ENCODE assay signal across 8 mouse cellular contexts in the genomic region with DNA sequence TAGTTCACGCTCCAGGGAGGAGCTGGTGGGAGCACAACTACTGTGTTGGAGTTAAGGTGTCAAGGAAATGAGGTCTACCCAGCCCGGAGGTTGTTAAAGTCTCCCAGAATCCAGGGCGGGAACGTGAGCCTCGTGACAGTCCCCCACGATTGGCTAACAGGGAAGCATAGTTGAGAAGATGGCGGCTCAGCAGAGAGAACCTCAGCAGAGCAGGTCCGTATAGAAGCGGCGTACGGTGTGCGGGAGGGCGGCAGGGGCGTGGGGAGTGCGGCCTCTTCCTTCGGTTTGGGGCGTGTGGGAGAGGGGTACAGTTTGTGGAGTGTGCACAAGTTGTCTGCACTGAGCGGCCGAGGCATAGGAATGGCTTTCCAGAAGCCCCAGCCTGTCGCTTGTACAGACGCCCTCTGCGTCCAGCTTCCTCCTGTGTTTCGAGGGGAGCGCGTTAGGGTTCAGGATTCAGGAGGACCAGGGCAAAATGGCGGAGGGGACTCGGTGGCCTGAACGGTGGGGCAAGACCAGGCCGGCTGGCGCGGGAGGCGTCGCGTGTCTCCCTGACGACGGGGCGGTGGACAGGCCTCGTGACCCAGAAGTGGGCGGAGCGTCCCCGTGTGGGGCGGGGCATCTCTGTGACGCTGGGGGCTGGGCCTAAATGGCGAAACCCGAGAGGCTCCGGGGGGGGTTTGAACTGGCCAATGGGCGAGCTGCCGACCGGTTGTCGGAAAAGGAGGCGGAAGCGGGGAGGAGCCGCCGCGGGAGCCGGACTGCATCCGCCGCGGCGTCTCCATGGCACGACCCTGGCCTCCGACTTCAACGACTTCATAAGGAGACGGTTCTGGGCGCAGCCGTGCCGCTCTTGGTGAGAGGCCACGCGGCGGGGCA. TPM values are rescaled to one million over a fixed set of nuclear protein-coding genes. Genes with fewer than 3 reads are reported as not detected.
DNase-seq lines count a peak whose midpoint lies in the region; ATAC-seq lines count a peak whose summit lies in the region.

A gene (plus strand): TSS at position 156 of the 879 bp plus-strand sequence.

- H3K4me1 ChIP-seq in intestine, embryonic 14.5 days (replicated peaks; ENCODE audit: control insufficient read depth, insufficient read depth, low read length): peaks cover 15% of the 10 kb centered on the region

- H3K27ac ChIP-seq in intestine, embryonic 14.5 days (ENCODE audit: low read depth): peak within 1 kb of the TSS; percentile 82

- WGBS in intestine, embryonic 14.5 days: under 1% methylated on average over 60 of the region's 70 CpGs

- H3K4me2 ChIP-seq in intestine, embryonic 14.5 days (ENCODE audit: low read length): peak within 1 kb of the TSS; percentile 90

- peak; percentile 87 for ATAC-seq in intestine, embryonic 14.5 days (replicated peaks; ENCODE audit: low FRiP score, low TSS enrichment, low read depth)

- DNase-seq in adrenal gland, adult 18-20 months (ENCODE audit: low spot score in 2 of 2): peak; percentile 100
- DNase-seq in embryo, embryonic 11 days: peak; percentile 99
- peak; percentile 99 for DNase-seq in gastrocnemius, postnatal 25 days
- DNase-seq in intestine, embryonic 14.5 days (ENCODE audit: low spot score): peak; percentile 100
- DNase-seq in left cerebral cortex, postnatal 14 days (ENCODE audit: low spot score in 2 of 2): peak; percentile 99 to 100
- DNase-seq in mesoderm, embryonic 11.5 days (ENCODE audit: low read depth, low spot score): peak; percentile 99
- DNase-seq in right cerebral cortex, postnatal 36 days (ENCODE audit: low spot score in 2 of 2): peak; percentile 98 to 99
- peak; percentile 100 for DNase-seq in yolk sac, embryonic 10.5 days (ENCODE audit: low spot score)

- H3K4me3 ChIP-seq in intestine, embryonic 14.5 days (ENCODE audit: low read depth, low read length): peak within 1 kb of the TSS; percentile 80

- intact Hi-C loops in left cerebral cortex, postnatal 14 days (cut with DNase I): no loop called here

- H3K27me3 ChIP-seq in intestine, embryonic 14.5 days (replicated peaks; ENCODE audit: control insufficient read depth, insufficient read depth, low read length): no peaks in the 10 kb centered on the region

- no peaks in the 10 kb centered on the region for H3K9me3 ChIP-seq in intestine, embryonic 14.5 days (ENCODE audit: control insufficient read depth, low read length)

- H3K36me3 ChIP-seq in intestine, embryonic 14.5 days (ENCODE audit: control insufficient read depth, insufficient read depth, low read length): peaks cover 26% of the 10 kb centered on the region

- peak within 1 kb of the TSS; percentile 79 for H3K9ac ChIP-seq in intestine, embryonic 14.5 days (ENCODE audit: low read length)

RNA-seq across cellular contexts. Expression of the gene that starts here (rescaled TPM):
- 10 to 100 TPM; 28.2 to 36.4 TPM for total RNA-seq in adrenal gland, adult 18-20 months (2021)
- 10 to 100 TPM; 10.3 to 14.7 TPM for total RNA-seq in gastrocnemius, postnatal 25 days (2021)
- polyA plus RNA-seq in intestine, embryonic 14.5 days (2014; fragmentation: Nextera tagmentation; extraction: Ambion mirVana): 50.0 and 64.3 TPM in 2 replicates
- 10 to 100 TPM; 92.6 to 95.3 TPM for total RNA-seq in left cerebral cortex, postnatal 14 days (2021)

Comparison
In these comparisons a context has a peak if more than half of its experiments do, and no peak if none do; other contexts are left out.
1. Peak in every context shown above with its lines: DNase-seq, ATAC-seq, H3K4me3 ChIP-seq and H3K27ac ChIP-seq.